In the genomic region with DNA sequence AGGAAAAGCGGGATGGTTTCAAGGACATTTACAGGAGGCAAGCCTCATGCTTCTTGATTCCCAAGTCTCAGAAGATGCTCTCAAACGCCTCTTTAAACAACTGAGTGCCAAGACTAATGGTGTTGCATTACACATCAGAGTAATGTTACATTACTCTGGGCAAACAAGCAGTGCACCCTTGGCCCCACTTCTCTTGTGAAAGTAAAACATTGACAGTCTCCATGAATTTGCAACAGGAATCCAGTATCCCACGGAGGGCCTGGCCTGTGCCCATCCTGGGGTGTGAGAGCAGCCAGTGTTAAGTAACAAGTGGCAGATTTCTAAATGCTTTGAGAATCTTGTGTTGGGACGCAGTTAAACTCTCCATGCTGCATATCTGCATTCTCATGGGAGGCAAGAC, we compare ENCODE assay signal across 28 mouse cellular contexts.
DNase-seq lines count a peak whose midpoint lies in the region; ATAC-seq lines count a peak whose summit lies in the region.
"Had no signal": no experiment of that assay in that cellular context is flagged by ENCODE, and none has a peak within 500 bp of the region (broad histone marks: within the 10 kb centered on the region; RNA-seq: fewer than 3 reads in every experiment).

No protein-coding gene starts in this region.

- H3K9ac ChIP-seq in kidney, embryonic 15.5 days, result no peak overlapping the region
- H3K9ac ChIP-seq in forebrain, embryonic 12.5 days, result no peak overlapping the region
- H3K9ac ChIP-seq: embryonic facial prominence, embryonic 15.5 days; forebrain, embryonic 13.5 days; limb, embryonic 15.5 days; liver, embryonic 15.5 days; midbrain, embryonic 12.5 days; neural tube, embryonic 13.5 days had no signal

- ATAC-seq in kidney, embryonic 15.5 days (replicated peaks; ENCODE audit: low FRiP score), result peak; percentile 77
- ATAC-seq in forebrain, embryonic 12.5 days (ENCODE audit: low FRiP score), result no peak
- ATAC-seq: forebrain, embryonic 13.5 days; hindbrain, embryonic 16.5 days had no signal

- no peak overlapping the region for H3K27ac ChIP-seq in kidney, embryonic 15.5 days
- no peak overlapping the region for H3K27ac ChIP-seq in forebrain, embryonic 12.5 days
- H3K27ac ChIP-seq: embryonic facial prominence, embryonic 10.5 days; embryonic facial prominence, embryonic 15.5 days; forebrain, embryonic 13.5 days; limb, embryonic 10.5 days; limb, embryonic 15.5 days; liver, embryonic 15.5 days; midbrain, embryonic 12.5 days; neural tube, embryonic 13.5 days; stomach, postnatal 0 days had no signal

- no peaks in the 10 kb centered on the region for H3K9me3 ChIP-seq in kidney, embryonic 15.5 days (replicated peaks)
- no peaks in the 10 kb centered on the region for H3K9me3 ChIP-seq in forebrain, embryonic 12.5 days
- H3K9me3 ChIP-seq: embryonic facial prominence, embryonic 10.5 days; embryonic facial prominence, embryonic 15.5 days; forebrain, embryonic 13.5 days; G1E; limb, embryonic 10.5 days; limb, embryonic 15.5 days; liver, embryonic 15.5 days; midbrain, embryonic 12.5 days; neural tube, embryonic 13.5 days had no signal

- no peaks in the 10 kb centered on the region for H3K27me3 ChIP-seq in kidney, embryonic 15.5 days
- H3K27me3 ChIP-seq in forebrain, embryonic 12.5 days, result no peaks in the 10 kb centered on the region
- H3K27me3 ChIP-seq: embryonic facial prominence, embryonic 15.5 days; forebrain, embryonic 13.5 days; limb, embryonic 15.5 days; liver, embryonic 15.5 days; megakaryocyte, embryonic 14.5 days; midbrain, embryonic 12.5 days; neural tube, embryonic 13.5 days had no signal

- 37% methylated on average over 4 of the region's 4 CpGs for WGBS in kidney, embryonic 15.5 days
- WGBS in forebrain, embryonic 12.5 days, result 83% methylated on average over 4 of the region's 4 CpGs

- no peak overlapping the region for H3K4me3 ChIP-seq in kidney, embryonic 15.5 days (replicated peaks)
- no peak overlapping the region for H3K4me3 ChIP-seq in forebrain, embryonic 12.5 days (replicated peaks)
- H3K4me3 ChIP-seq: embryonic facial prominence, embryonic 10.5 days; embryonic facial prominence, embryonic 15.5 days; forebrain, embryonic 13.5 days; limb, embryonic 10.5 days; limb, embryonic 15.5 days; liver, embryonic 15.5 days; megakaryocyte, embryonic 14.5 days; midbrain, embryonic 12.5 days; neural tube, embryonic 13.5 days had no signal

- H3K4me1 ChIP-seq in kidney, embryonic 15.5 days, result no peaks in the 10 kb centered on the region
- no peaks in the 10 kb centered on the region for H3K4me1 ChIP-seq in forebrain, embryonic 12.5 days
- H3K4me1 ChIP-seq: embryonic facial prominence, embryonic 10.5 days; embryonic facial prominence, embryonic 15.5 days; forebrain, embryonic 13.5 days; limb, embryonic 10.5 days; limb, embryonic 15.5 days; liver, embryonic 15.5 days; megakaryocyte, embryonic 14.5 days; midbrain, embryonic 12.5 days; neural tube, embryonic 13.5 days had no signal

- no peaks in the 10 kb centered on the region for H3K36me3 ChIP-seq in kidney, embryonic 15.5 days
- H3K36me3 ChIP-seq in forebrain, embryonic 12.5 days (replicated peaks), result no peaks in the 10 kb centered on the region
- H3K36me3 ChIP-seq: embryonic facial prominence, embryonic 10.5 days; embryonic facial prominence, embryonic 15.5 days; G1E; limb, embryonic 10.5 days; limb, embryonic 15.5 days; liver, embryonic 15.5 days; midbrain, embryonic 12.5 days; neural tube, embryonic 13.5 days had no signal

- H3K4me2 ChIP-seq in kidney, embryonic 15.5 days, result no peak overlapping the region
- H3K4me2 ChIP-seq in forebrain, embryonic 12.5 days, result no peak overlapping the region
- H3K4me2 ChIP-seq: embryonic facial prominence, embryonic 15.5 days; forebrain, embryonic 13.5 days; limb, embryonic 15.5 days; liver, embryonic 15.5 days; midbrain, embryonic 12.5 days; neural tube, embryonic 13.5 days had no signal

- peak; percentile 33 for DNase-seq in adrenal gland, postnatal 14 days
- DNase-seq in adrenal gland, postnatal 4 days (ENCODE audit: low spot score in 2 of 2), result no peak
- peak; percentile 30 for DNase-seq in NIH3T3 (ENCODE audit: low read depth)
- peak; percentile 6 to 19 for DNase-seq in kidney, postnatal 4 days
- no peak for DNase-seq in cerebellum, adult 18-20 months
- DNase-seq in layer of hippocampus, adult 9-11 months, result no peak
- DNase-seq: adrenal gland, adult 2 months; cerebellum, adult 11 months; cerebellum, postnatal 14 days; gastrocnemius, postnatal 10 days; heart, postnatal 14 days; right cerebral cortex, postnatal 4 days; thymus, adult 18-20 months; thymus, postnatal 25 days had no signal

Comparison
In these comparisons a context has a peak if more than half of its experiments do, and no peak if none do; other contexts are left out.
1. DNase-seq: peak in adrenal gland, postnatal 14 days (single experiment), NIH3T3 (single experiment) and kidney, postnatal 4 days (2 of 2); none in adrenal gland, postnatal 4 days (0 of 2), cerebellum, adult 18-20 months (0 of 2) and layer of hippocampus, adult 9-11 months (single experiment).